Mouse (Mus musculus) splenic B cell, adult 2 months (primary cell): ENCODE data around the gene Cfap45.
A peak's percentile ranks its signal among the peaks of the same experiment; 100 is the strongest.

ENCODE experiments used
- DNase-seq: peaks from one replicate; pipeline ENCODE4 v3.0.0-alpha.2; 2011; ENCODE audit warnings: low read depth, low spot score
- H3K27me3 ChIP-seq: 2 replicates; pipeline ENCODE4 v1.6.1; 2012; ENCODE audit warnings: mild to moderate bottlenecking, low read length, moderate library complexity, mixed read lengths; ENCODE audit not compliant: control insufficient read depth, poor library complexity, insufficient read depth, severe bottlenecking
- H3K36me3 ChIP-seq: 2 replicates; pipeline ENCODE4 v1.6.1; 2012; ENCODE audit warnings: mild to moderate bottlenecking, low read length, moderate library complexity, mixed read lengths; ENCODE audit not compliant: control insufficient read depth, poor library complexity, insufficient read depth, severe bottlenecking

Gene Cfap45

GRCm38 (mm10) chr1:172520576-172521440 is at the start of gene Cfap45:
Cfap45 (plus strand) TSS chr1:172520801.
- DNase-seq: peak; percentile 84
- Histone ChIP-seq H3K36me3 (no peaks in the 10 kb centered on the region), H3K27me3 (no peaks in the 10 kb centered on the region)

DNA sequence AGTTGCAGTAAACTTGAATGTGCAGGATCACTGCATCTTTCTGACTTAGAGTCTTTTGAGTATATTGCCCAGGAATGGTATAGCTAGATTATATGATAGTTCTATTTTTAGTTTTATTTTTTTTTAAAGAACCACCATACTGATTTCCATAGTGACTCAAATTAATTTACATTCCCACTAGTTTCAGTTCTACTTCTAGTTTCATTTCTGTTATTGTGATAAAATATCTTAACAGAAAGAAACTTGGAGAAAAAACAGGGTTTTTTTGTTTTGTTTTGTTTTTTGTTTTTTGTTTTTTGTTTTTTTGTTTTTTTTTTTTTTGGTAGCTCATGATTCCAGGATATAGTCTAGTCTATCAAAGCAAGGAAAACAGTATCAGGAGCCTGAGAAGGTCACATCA is 47.7 kb upstream of the Cfap45 start:
- peak; percentile 37 for DNase-seq
- Histone ChIP-seq H3K27me3 (no peaks in the 10 kb centered on the region), H3K36me3 (no peaks in the 10 kb centered on the region)

DNA sequence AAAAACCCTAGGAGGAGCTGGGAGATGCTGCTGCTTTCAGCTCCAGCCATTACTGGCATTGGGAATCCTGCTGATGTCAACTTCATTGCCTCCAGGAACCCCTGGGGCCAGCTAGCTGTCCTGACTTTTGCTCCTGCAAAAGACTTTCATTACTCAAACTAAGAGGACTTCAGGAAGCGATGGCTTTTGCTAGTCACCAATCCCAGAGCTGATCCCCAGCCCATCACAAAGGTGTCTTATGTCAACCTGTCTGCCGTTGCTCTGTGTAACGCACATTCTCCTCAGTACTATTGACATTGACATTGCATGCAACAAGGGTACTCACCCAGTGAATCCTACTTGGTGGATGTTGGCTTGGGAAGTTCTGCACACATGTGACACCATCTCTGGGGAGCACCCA is 46.4 kb upstream of the Cfap45 start:
- Histone ChIP-seq H3K27me3 (no peaks in the 10 kb centered on the region), H3K36me3 (no peaks in the 10 kb centered on the region)
- DNase-seq: no peak

DNA sequence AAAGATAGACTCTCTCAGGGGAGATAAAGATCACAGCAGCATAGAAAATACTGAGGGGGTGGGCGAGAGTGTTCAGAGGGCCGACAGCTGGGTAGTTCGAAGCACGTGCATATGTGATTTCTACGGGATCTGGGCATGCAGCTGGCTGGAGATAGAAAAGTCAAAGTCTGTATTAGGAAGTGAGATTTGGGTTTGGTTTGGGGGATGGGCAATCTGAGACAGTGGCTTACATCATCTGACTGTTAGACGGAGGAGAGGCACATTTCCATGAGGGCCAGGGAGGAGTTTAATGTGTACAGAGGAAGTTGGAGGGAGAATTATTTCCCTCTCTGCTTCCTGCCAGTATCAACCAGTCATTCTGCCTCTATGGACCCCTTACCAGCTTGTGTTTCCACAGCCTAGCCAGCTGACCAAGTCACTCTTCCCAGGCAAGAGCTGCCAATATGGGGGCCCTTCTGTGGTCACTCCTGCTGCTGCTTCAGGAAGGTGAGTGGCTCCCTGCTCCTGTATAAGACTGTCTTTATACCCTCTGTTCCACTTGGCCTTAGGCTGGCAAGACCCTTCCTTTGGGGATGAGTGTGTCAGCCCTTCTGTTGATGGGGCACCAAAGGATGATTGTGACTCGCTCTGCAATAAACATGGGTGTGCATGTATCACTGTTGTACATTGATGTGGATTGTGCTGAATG is 45.4 kb upstream of the Cfap45 start, which contains the start of gene Slamf9:
Gene Slamf9 (plus strand): TSS at position 305 of the 688 bp plus-strand sequence.
- no peaks in the 10 kb centered on the region for H3K36me3 ChIP-seq
- H3K27me3 ChIP-seq: no peaks in the 10 kb centered on the region
- peak; percentile 81 for DNase-seq

DNA sequence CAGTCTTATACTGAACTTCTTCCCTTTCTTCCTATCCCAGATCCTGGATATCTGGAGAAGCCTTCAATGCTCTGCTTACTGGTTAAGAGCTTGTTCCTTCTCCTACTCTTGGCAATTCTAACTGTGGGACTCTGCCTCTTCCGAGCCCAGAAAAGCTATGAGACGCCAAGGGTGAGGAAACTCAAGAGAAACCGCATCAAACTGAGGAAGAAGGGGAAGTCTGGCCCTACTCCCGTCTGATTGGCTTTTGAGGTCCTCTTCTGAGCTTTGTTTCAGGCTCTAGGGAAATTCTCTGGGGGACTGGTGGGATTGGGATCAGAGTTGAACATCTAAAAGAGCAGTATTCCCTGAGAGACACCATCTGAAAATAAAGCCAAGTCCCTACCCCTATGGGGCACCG is 42.6 kb upstream of the Cfap45 start:
- no peak for DNase-seq
- no peaks in the 10 kb centered on the region for H3K36me3 ChIP-seq
- no peaks in the 10 kb centered on the region for H3K27me3 ChIP-seq

DNA sequence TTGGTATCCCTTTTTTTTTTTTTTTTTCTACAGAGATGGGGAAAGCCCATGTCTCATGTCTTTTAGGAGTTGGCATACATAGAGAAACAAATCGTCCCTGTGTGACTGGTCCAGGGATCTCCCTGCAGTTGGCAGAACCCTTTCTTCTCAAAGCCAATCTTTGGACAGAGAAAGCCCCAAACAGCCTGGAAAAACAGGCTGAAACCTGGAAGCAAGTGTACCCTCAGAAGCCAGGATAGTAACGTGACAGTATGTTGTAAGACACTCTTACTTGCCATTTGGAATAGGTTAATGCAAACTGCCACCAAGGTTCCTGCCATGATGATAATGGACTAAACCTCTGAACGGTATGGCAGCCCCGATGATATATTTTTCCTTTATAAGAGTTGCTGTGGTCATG is 40.2 kb upstream of the Cfap45 start:
- no peak for DNase-seq
- no peaks in the 10 kb centered on the region for H3K27me3 ChIP-seq

GRCm38 (mm10) chr1:172481111-172481510 is 39.5 kb upstream of the Cfap45 start:
- H3K27me3 ChIP-seq: no peaks in the 10 kb centered on the region
- DNase-seq: no peak
- no peaks in the 10 kb centered on the region for H3K36me3 ChIP-seq

More for the DNA sequence above, 40.2 kb upstream of the Cfap45 start:
- no peaks in the 10 kb centered on the region for H3K36me3 ChIP-seq

- peak; percentile 94 for DNase-seq
- H3K36me3 ChIP-seq: no peaks in the 10 kb centered on the region
- H3K27me3 ChIP-seq: no peaks in the 10 kb centered on the region
Measured at GRCm38 (mm10) chr1:172481540-172482280, 38.9 kb upstream of the Cfap45 start, which contains the start of gene Igsf9. Igsf9 (plus strand) TSS chr1:172481788.

- DNase-seq: no peak
- Histone ChIP-seq H3K36me3 (no peaks in the 10 kb centered on the region), H3K27me3 (no peaks in the 10 kb centered on the region)
Measured at GRCm38 (mm10) chr1:172482518-172483360, 37.9 kb upstream of the Cfap45 start.

DNA sequence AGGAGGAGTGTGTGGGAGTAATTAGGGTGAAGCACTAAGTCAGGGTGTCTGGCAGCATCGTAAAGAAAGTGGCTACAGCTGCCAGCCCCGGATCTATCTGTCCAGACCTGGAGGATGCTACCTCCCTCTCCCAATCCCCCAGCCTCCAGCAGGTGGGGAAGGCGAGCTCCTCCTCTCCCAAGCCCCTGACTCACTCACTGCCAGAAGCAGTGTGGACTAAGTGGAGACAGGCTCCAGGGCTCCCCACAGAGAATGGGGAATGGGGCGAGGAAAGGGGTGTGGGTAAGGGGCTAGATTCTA is 37.3 kb upstream of the Cfap45 start:
- no peak for DNase-seq

GRCm38 (mm10) chr1:172484236-172484635 is 36.4 kb upstream of the Cfap45 start:
- no peaks in the 10 kb centered on the region for H3K36me3 ChIP-seq
- no peak for DNase-seq
- no peaks in the 10 kb centered on the region for H3K27me3 ChIP-seq

More for the DNA sequence above, 37.3 kb upstream of the Cfap45 start:
- Histone ChIP-seq H3K27me3 (no peaks in the 10 kb centered on the region), H3K36me3 (no peaks in the 10 kb centered on the region)

GRCm38 (mm10) chr1:172484671-172485070 is 35.9 kb upstream of the Cfap45 start:
- Histone ChIP-seq H3K36me3 (no peaks in the 10 kb centered on the region), H3K27me3 (no peaks in the 10 kb centered on the region)
- DNase-seq: no peak

DNA sequence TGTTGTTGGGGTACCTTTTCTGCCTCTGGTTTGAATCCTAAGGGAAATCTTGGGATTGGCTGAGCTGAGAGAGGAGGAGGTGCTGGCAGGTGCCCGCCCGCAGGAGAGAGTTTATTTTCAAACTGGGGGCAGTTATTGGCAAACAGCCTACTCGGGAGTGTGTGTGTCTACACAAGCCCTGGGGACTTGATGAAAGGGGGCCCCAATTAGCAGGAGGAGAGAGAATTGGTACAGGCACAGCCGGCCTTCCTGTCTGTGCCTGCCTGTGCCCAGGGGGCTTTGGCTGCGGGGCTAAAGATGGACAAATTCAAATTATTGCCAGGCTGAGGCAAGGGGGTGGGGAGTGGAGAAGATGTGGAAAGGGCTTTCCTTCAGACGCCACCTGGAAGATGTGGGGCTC is 34.8 kb upstream of the Cfap45 start:
- DNase-seq: no peak
- Histone ChIP-seq H3K27me3 (no peaks in the 10 kb centered on the region), H3K36me3 (no peaks in the 10 kb centered on the region)

DNA sequence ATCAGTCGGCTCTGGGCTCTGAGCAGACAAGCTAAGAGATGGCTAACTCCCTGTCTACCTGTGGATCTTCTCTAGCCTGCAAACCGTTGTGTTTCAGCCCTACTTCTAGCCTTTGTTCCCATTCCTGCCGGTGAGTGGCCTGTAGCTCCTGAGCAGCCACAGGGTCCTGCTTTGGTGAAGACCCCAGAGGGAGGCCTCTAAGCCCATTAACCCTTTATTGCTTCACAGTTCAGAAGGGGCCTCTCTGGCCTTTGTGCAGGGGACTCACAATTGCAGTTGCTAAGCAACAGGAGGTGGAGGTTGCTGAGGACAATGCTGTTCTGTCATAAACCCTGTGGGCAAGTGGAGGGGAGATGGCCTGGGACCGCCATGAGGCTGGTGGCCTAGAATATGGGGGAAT is 34.4 kb upstream of the Cfap45 start:
- no peaks in the 10 kb centered on the region for H3K36me3 ChIP-seq
- no peaks in the 10 kb centered on the region for H3K27me3 ChIP-seq
- DNase-seq: no peak
